Mouse (Mus musculus) CH12.LX (cell line): ENCODE measurements around the gene Slc2a4. TPM values are rescaled to one million over a fixed set of nuclear protein-coding genes. Genes with fewer than 3 reads are reported as not detected.
A peak's percentile ranks its signal among the peaks of the same experiment; 100 is the strongest.

Experiments used
- DNase-seq: peaks from one replicate; pipeline ENCODE4 v3.0.0-alpha.2; 2013; ENCODE audit errors: extremely low read depth
- H3K27ac ChIP-seq: 2 replicates; pipeline ENCODE4 v1.5.1; 2012; ENCODE audit warnings: low read depth, mild to moderate bottlenecking, control low read depth, moderate library complexity; ENCODE audit not compliant: insufficient read depth
- H3K27me3 ChIP-seq: replicated peaks from 2 replicates; pipeline ENCODE3; 2012; ENCODE audit warnings: inconsistent platforms
- H3K36me3 ChIP-seq, 2 experiments: replicated peaks in 1 of 2; 2 replicates each; pipeline versions ENCODE3 to v1.6.1; 2012; ENCODE audit warnings: inconsistent platforms in 1 of 2, low read length in 1 of 2, mild to moderate bottlenecking in 1 of 2, mixed read lengths in 1 of 2, moderate library complexity in 1 of 2; ENCODE audit not compliant: control insufficient read depth in 1 of 2, insufficient read depth in 1 of 2
- H3K4me1 ChIP-seq, 2 experiments: 2 replicates each; pipeline ENCODE4 v1.6.1; 2012; ENCODE audit warnings: inconsistent platforms in 1 of 2, moderate library complexity in 1 of 2; ENCODE audit not compliant: insufficient read depth in 2 of 2, control insufficient read depth in 1 of 2
- H3K4me2 ChIP-seq: 2 replicates; pipeline ENCODE4 v1.6.1; 2012; ENCODE audit warnings: low read depth, mild to moderate bottlenecking, control low read depth; ENCODE audit not compliant: poor library complexity, insufficient read depth, severe bottlenecking
- H3K4me3 ChIP-seq, 3 experiments: fragments of 150-350 bp in 1 of 3; sonication (generic) in 1 of 3; replicated peaks in 1 of 3; 2 replicates each; pipeline versions ENCODE3 to v1.5.1; 2011 to 2012; ENCODE audit warnings: low read depth in 2 of 3, low read length in 2 of 3, mild to moderate bottlenecking in 2 of 3, moderate library complexity in 2 of 3, control low read depth in 1 of 3, improper control_type of control experiment in 1 of 3, inconsistent platforms in 1 of 3, mixed read lengths in 1 of 3; ENCODE audit not compliant: poor library complexity in 1 of 3
- H3K79me2 ChIP-seq: replicated peaks from 2 replicates; pipeline ENCODE4 v1.6.1; 2012; ENCODE audit warnings: mild to moderate bottlenecking, moderate library complexity; ENCODE audit not compliant: control insufficient read depth, poor library complexity, insufficient read depth, severe bottlenecking; ENCODE audit errors: extremely low read depth
- H3K9ac ChIP-seq: 2 replicates; pipeline ENCODE4 v1.6.1; 2012; ENCODE audit warnings: low read depth, mild to moderate bottlenecking, control low read depth, moderate library complexity; ENCODE audit not compliant: insufficient read depth
- H3K9me3 ChIP-seq: replicated peaks from 2 replicates; pipeline ENCODE3; 2012; ENCODE audit warnings: low read length, inconsistent platforms, mixed read lengths
- BHLHE40 ChIP-seq: IDR thresholded peaks from 2 replicates; pipeline ENCODE4 v1.6.1; 2011; ENCODE audit warnings: mild to moderate bottlenecking, low read depth, low read length, improper control_type of control experiment
- CHD1 ChIP-seq: IDR thresholded peaks from 2 replicates; pipeline ENCODE4 v1.6.1; 2012; ENCODE audit warnings: low read depth, low read length, improper control_type of control experiment, inconsistent platforms
- CHD2 ChIP-seq: IDR thresholded peaks from 2 replicates; pipeline ENCODE4 v1.6.1; 2011; ENCODE audit warnings: low read length, improper control_type of control experiment
- E2F4 ChIP-seq: IDR thresholded peaks from 2 replicates; pipeline ENCODE4 v1.6.1; 2011; ENCODE audit warnings: low read depth, low read length, improper control_type of control experiment; ENCODE audit not compliant: insufficient replicate concordance
- ELF1 ChIP-seq: IDR thresholded peaks from 2 replicates; pipeline ENCODE4 v1.6.1; 2014; ENCODE audit warnings: low read depth, mild to moderate bottlenecking, inconsistent platforms, low read length, improper control_type of control experiment
- EP300 ChIP-seq: IDR thresholded peaks from 2 replicates; pipeline ENCODE4 v1.6.1; 2011; ENCODE audit warnings: low read length, improper control_type of control experiment
- ETS1 ChIP-seq: conservative IDR thresholded peaks from 2 replicates; pipeline ENCODE4 v1.6.1; 2012; ENCODE audit warnings: low read depth, mild to moderate bottlenecking, inconsistent platforms, low read length, improper control_type of control experiment, moderate library complexity
- HCFC1 ChIP-seq: IDR thresholded peaks from 2 replicates; pipeline ENCODE4 v1.6.1; 2012; ENCODE audit warnings: low read depth, mild to moderate bottlenecking, inconsistent platforms, low read length, improper control_type of control experiment
- JUN ChIP-seq: IDR thresholded peaks from 2 replicates; pipeline ENCODE4 v1.6.1; 2011; ENCODE audit warnings: low read depth, mild to moderate bottlenecking, low read length, improper control_type of control experiment, moderate library complexity; ENCODE audit not compliant: insufficient read depth
- KAT2A ChIP-seq: IDR thresholded peaks from 2 replicates; pipeline ENCODE4 v1.6.1; 2012; ENCODE audit warnings: low read length, improper control_type of control experiment, inconsistent platforms; ENCODE audit not compliant: insufficient replicate concordance
- MAFK ChIP-seq: IDR thresholded peaks from 2 replicates; pipeline ENCODE4 v1.6.1; 2011; ENCODE audit warnings: low read length, improper control_type of control experiment; ENCODE audit not compliant: insufficient replicate concordance
- MAX ChIP-seq: IDR thresholded peaks from 2 replicates; pipeline ENCODE4 v1.6.1; 2011; ENCODE audit warnings: low read length, improper control_type of control experiment
- MAZ ChIP-seq: IDR thresholded peaks from 2 replicates; pipeline ENCODE4 v1.6.1; 2012; ENCODE audit warnings: low read depth, mild to moderate bottlenecking, inconsistent platforms, low read length, improper control_type of control experiment, moderate library complexity
- MEF2A ChIP-seq: IDR thresholded peaks from 2 replicates; pipeline ENCODE4 v1.6.1; 2014; ENCODE audit warnings: low read depth, mild to moderate bottlenecking, inconsistent platforms, low read length, improper control_type of control experiment, borderline replicate concordance
- MXI1 ChIP-seq: IDR thresholded peaks from 2 replicates; pipeline ENCODE4 v1.6.1; 2011; ENCODE audit warnings: mild to moderate bottlenecking, low read depth, low read length, improper control_type of control experiment
- NELFE ChIP-seq: IDR thresholded peaks from 2 replicates; pipeline ENCODE4 v1.6.1; 2011; ENCODE audit warnings: low read depth, low read length, improper control_type of control experiment
- NRF1 ChIP-seq: IDR thresholded peaks from 2 replicates; pipeline ENCODE4 v1.6.1; 2014; ENCODE audit warnings: low read depth, mild to moderate bottlenecking, inconsistent platforms, low read length, improper control_type of control experiment, moderate library complexity
- POLR2A ChIP-seq: IDR thresholded peaks from 2 replicates; pipeline ENCODE4 v1.6.1; 2011; ENCODE audit warnings: low read depth, mild to moderate bottlenecking, improper control_type of control experiment, low read length
- POLR2AphosphoS2 ChIP-seq: IDR thresholded peaks from 2 replicates; pipeline ENCODE4 v1.6.1; 2011; ENCODE audit warnings: low read depth, low read length, improper control_type of control experiment
- RAD21 ChIP-seq: IDR thresholded peaks from 2 replicates; pipeline ENCODE4 v1.6.1; 2011; ENCODE audit warnings: low read depth, mild to moderate bottlenecking, low read length, improper control_type of control experiment, moderate library complexity
- RCOR1 ChIP-seq: conservative IDR thresholded peaks from 2 replicates; pipeline ENCODE4 v1.6.1; 2012; ENCODE audit warnings: low read depth, mild to moderate bottlenecking, inconsistent platforms, low read length, improper control_type of control experiment
- SIN3A ChIP-seq: IDR thresholded peaks from 2 replicates; pipeline ENCODE4 v1.6.1; 2012; ENCODE audit warnings: low read length, improper control_type of control experiment, inconsistent platforms
- SMC3 ChIP-seq: IDR thresholded peaks from 2 replicates; pipeline ENCODE4 v1.6.1; 2011; ENCODE audit warnings: low read depth, low read length, improper control_type of control experiment
- TBP ChIP-seq: conservative IDR thresholded peaks from 2 replicates; pipeline ENCODE4 v1.6.1; 2011; ENCODE audit warnings: low read depth, low read length, improper control_type of control experiment
- TCF12 ChIP-seq: IDR thresholded peaks from 2 replicates; pipeline ENCODE4 v1.6.1; 2014; ENCODE audit warnings: low read depth, mild to moderate bottlenecking, inconsistent platforms, low read length, improper control_type of control experiment
- USF2 ChIP-seq: conservative IDR thresholded peaks from 2 replicates; pipeline ENCODE4 v1.6.1; 2011; ENCODE audit warnings: low read depth, low read length, improper control_type of control experiment
- ZC3H11A ChIP-seq: IDR thresholded peaks from 2 replicates; pipeline ENCODE4 v1.6.1; 2012; ENCODE audit warnings: low read depth, mild to moderate bottlenecking, inconsistent platforms, low read length, improper control_type of control experiment
- ZKSCAN1 ChIP-seq: IDR thresholded peaks from 2 replicates; pipeline ENCODE4 v1.6.1; 2012; ENCODE audit warnings: low read depth, inconsistent platforms, low read length, improper control_type of control experiment, borderline replicate concordance
- dilution Hi-C: fragments of 300-500 bp; cut with MboI; formaldehyde crosslinking; loops from 2 replicates; pipeline ENCODE4 v1.14.3; 2020; ENCODE audit warnings: low sequenced_read_pairs; ENCODE audit not compliant: extremely low pct_unique_long_range_greater_than_20kb, extremely low pct_ligation_motif_present
- in situ Hi-C: fragments of 300-500 bp; cut with MboI; formaldehyde crosslinking; loops from 3 replicates; pipeline ENCODE4 v1.14.3; 2019; ENCODE audit warnings: low sequenced_read_pairs, low pct_ligation_motif_present, low pct_unique_long_range_greater_than_20kb, mixed read lengths
- polyA plus RNA-seq: library from polyadenylated mRNA; unstranded; fragments of >175 nt; gene quantifications from 2 replicates; pipeline ENCODE4 v1.2.1, GENCODE M21; 2012; ENCODE audit warnings: low read depth; ENCODE audit not compliant: insufficient read length
- total RNA-seq, 2 experiments: library from RNA; depleted of rRNA; stranded (reverse); fragments of 300-350 nt in 1 of 2; fragments of >200 nt in 1 of 2; gene quantifications; 2 replicates each; pipeline ENCODE4 v1.2.3; 2012 to 2014

The Slc2a4 gene
- total and polyA plus RNA-seq, 3 experiments, result 2.3 to 3.8 (median 2.6) TPM

DNA sequence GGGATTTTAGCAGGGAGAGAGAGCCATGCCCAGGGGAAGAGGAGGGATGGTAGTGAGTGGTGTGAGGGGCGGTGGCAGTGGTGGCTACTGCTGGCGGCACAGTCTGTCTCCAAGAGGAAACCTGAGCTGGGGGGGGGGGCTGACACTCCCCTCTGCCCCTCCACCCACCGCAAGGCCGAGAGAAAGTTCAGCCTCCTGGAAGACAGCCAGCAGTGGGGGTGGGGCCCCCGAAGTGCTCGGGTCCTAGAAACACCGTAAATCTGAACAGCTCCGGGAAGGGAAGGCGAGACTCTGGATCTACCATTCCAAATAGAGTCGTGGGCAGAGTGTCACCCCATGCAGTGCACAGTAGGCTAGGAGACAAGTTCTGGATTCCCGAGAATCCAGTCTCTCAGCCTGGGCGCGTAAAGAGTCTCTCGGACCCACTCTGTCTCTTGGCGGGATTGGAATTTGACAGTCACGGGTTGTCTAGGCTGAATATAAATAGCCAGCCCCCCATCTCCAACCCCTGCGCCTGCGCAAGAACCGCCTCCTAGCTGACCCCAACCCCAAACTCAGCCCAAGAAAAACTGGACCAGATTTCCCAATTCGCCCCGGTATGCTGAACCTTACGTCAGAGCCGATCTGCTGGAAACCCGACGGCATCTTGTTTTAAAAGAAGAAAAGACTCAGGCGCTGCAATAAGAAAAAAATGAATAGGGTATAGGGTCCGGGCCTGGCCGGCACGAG, 487 bp downstream of the Slc2a4 start:
- 0 out of 2 replicates have a peak, but pooled peaks have one; percentile 20 for TF ChIP-seq CHD2
- 0 out of 2 replicates have a peak, but pooled peaks have one; percentile 40 for TF ChIP-seq TCF12
- TF ChIP-seq CHD1, result no peak
- dilution Hi-C loops, result no loop called here
- Histone ChIP-seq H3K4me3 (peak overlapping the region in 2 of 3 experiments; percentile 43 to 56), H3K9ac (no peak overlapping the region), H3K79me2 (no peaks in the 10 kb centered on the region), H3K27ac (no peak overlapping the region), H3K9me3 (no peaks in the 10 kb centered on the region), H3K36me3 (peaks cover 0 to 15% of the 10 kb centered on the region in 2 experiments), H3K27me3 (peaks cover 14% of the 10 kb centered on the region), H3K4me2 (peak overlapping the region; percentile 79), H3K4me1 (peaks cover 21 to 36% of the 10 kb centered on the region in 2 experiments)
- no peak for DNase-seq
- in situ Hi-C loops, result no loop called here

DNA sequence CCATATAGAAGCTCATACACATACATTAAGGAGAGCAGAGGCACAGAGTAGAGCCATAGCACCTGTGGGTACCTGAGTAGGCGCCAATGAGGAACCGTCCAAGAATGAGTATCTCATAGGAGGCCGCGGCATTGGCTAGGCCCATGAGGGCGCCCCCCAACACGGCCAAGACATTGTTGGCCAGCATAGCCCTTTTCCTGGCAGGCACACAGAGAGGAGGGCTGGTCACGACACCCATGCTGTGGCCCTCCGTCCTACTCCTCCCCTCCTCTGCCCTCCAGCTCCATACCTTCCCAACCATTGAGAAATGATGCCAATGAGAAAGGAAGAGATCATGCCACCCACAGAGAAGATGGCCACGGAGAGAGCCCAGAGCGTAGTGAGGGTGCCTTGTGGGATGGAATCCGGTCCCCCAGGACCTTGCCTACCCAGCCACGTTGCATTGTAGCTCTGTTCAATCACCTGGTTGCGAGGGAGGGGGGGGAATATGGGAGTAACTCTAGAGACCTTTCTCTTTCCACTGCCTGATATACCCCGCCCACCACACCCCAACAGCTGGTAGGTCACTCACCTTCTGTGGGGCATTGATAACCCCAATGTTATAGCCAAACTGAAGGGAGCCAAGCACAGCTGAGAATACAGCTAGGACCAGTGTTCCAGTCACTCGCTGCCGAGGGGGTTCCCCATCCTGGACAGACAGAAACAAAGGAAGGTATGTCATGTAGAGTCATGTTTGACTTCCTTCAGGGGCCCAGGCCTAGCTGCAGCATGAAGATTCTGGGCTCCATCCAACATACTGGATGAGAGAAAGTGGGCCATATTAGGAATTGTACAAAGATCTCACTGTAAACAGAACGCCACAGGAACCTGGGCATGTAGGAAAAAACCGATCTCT, 1.7 kb downstream of the Slc2a4 start:
- Histone ChIP-seq H3K4me1 (peaks cover 21 to 36% of the 10 kb centered on the region in 2 experiments), H3K27me3 (peaks cover 11% of the 10 kb centered on the region), H3K27ac (no peak overlapping the region), H3K79me2 (no peaks in the 10 kb centered on the region), H3K9ac (no peak overlapping the region), H3K4me3 (no peak overlapping the region), H3K36me3 (peaks cover 0 to 15% of the 10 kb centered on the region in 2 experiments), H3K9me3 (no peaks in the 10 kb centered on the region), H3K4me2 (peak overlapping the region; percentile 17)
- DNase-seq, result peak; percentile 61
- dilution Hi-C loops, result no loop called here
- in situ Hi-C loops, result no loop called here
- TF ChIP-seq SIN3A (peak; percentile 11; the same call in 1 of the 2 replicates), POLR2AphosphoS2 (no peak), NRF1 (0 out of 2 replicates have a peak, but pooled peaks have one; percentile 15), ELF1 (no peak), ZC3H11A (no peak), MAZ (no peak), MAX (no peak), KAT2A (no peak), HCFC1 (peak; percentile 21; the same call in 1 of the 2 replicates), CHD2 (no peak), NELFE (no peak), E2F4 (no peak), JUN (no peak), RAD21 (no peak), USF2 (no peak), CHD1 (no peak), POLR2A (0 out of 2 replicates have a peak, but pooled peaks have one; percentile 33), MXI1 (no peak), BHLHE40 (peak; percentile 13; the same call in 1 of the 2 replicates), ZKSCAN1 (no peak), TBP (no peak), ETS1 (0 out of 2 replicates have a peak, but pooled peaks have one; percentile 25), EP300 (peak; percentile 49; the same call in 1 of the 2 replicates), MAFK (no peak), SMC3 (no peak), MEF2A (peak; percentile 25; the same call in 1 of the 2 replicates), RCOR1 (no peak)
